Mouse (Mus musculus) erythroblast, embryonic 14.5 days (primary cell): ENCODE results near the gene Rabl6. TPM values are rescaled to one million over a fixed set of nuclear protein-coding genes. Genes with fewer than 3 reads are reported as not detected.

Source experiments
- H3K27me3 ChIP-seq: 2 replicates; pipeline ENCODE4 v1.6.1; 2012; ENCODE audit warnings: inconsistent platforms; ENCODE audit not compliant: control insufficient read depth
- H3K36me3 ChIP-seq: 2 replicates; pipeline ENCODE4 v1.6.1; 2012; ENCODE audit warnings: mild to moderate bottlenecking, inconsistent platforms; ENCODE audit not compliant: control insufficient read depth
- H3K4me1 ChIP-seq: 2 replicates; pipeline ENCODE4 v1.6.1; 2012; ENCODE audit warnings: inconsistent platforms; ENCODE audit not compliant: control insufficient read depth
- H3K4me3 ChIP-seq: replicated peaks from 2 replicates; pipeline ENCODE3; 2012; ENCODE audit warnings: moderate library complexity, mild to moderate bottlenecking, inconsistent platforms
- H3K9me3 ChIP-seq: 2 replicates; pipeline ENCODE4 v1.6.1; 2012; ENCODE audit warnings: low read length, inconsistent platforms, mixed read lengths; ENCODE audit not compliant: control insufficient read depth
- GATA1 ChIP-seq: IDR thresholded peaks from 2 replicates; pipeline ENCODE4 v1.6.1; 2012; ENCODE audit warnings: low read length, inconsistent platforms, mixed read lengths
- TAL1 ChIP-seq: IDR thresholded peaks from 3 replicates; pipeline ENCODE4 v1.6.1; 2012; ENCODE audit warnings: low read length, inconsistent platforms, mixed read lengths
- polyA plus RNA-seq: library from polyadenylated mRNA; stranded (reverse); fragments of >175 nt; gene quantifications from 2 replicates; pipeline ENCODE4 v1.2.3, GENCODE M21; 2012

Gene Rabl6
- polyA plus RNA-seq, 1 experiment: 4.6 TPM

DNA sequence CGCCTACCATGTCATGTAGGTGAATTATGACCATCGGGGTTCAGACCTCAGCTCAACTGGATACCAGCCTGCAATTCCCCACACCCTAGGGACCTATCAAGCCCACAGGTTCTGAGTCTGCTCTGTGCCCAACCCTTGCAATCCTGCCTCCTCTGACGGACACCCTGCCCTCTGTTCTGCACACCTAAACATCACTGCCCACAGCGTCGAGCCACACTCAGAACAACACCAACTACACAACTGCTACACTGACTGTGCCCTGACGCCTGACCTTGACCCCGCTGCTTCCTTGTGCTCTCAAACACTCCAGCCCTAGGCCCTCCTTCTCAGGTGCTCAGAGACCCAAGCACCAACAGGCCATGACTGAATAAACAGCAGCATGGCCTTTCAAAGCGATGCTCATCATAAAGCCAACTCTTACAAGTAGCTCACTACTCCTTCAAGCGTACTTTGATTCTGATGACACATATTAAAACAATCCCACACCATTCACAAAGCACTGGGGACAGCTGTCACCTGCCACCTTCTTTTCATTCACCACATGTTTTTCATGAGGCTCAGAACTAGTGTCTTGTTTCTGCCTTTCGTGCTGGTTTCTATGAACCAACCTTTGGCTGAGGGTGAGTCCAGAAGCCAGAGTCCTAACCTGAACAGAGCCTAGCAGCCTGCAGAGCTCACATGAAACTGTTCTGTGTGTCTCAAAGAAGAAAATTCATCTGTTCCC lies 66.5 kb downstream of the Rabl6 start:
- TF ChIP-seq TAL1 (no peak), GATA1 (no peak)
- Histone ChIP-seq H3K4me3 (no peak overlapping the region), H3K27me3 (no peaks in the 10 kb centered on the region), H3K9me3 (no peaks in the 10 kb centered on the region), H3K4me1 (peaks cover 37% of the 10 kb centered on the region), H3K36me3 (peaks cover 62% of the 10 kb centered on the region)

DNA sequence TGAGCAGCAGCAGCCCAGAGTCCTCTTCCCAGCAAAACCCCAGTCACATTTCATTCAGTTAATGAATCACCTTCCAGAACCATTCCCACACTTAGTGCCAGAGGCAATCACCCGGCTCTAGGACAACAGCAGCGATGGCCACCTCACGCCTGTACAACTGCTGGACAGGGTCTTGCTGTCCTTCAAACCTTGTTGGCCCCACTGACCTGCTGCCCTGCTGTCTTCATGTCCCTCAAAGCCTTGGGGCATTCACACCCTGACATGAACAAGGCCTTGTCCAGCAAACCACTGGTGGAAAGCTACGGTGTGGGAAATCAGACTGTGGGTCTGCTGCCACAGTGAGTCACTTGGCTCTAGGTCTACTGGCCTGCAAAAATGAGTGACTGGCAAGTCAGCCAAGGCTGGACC lies 67.8 kb downstream of the Rabl6 start:
- H3K9me3 ChIP-seq: no peaks in the 10 kb centered on the region
- H3K4me1 ChIP-seq: peaks cover 28% of the 10 kb centered on the region
- peaks cover 75% of the 10 kb centered on the region for H3K36me3 ChIP-seq
- H3K4me3 ChIP-seq: no peak overlapping the region
- no peaks in the 10 kb centered on the region for H3K27me3 ChIP-seq
- TF ChIP-seq TAL1 (no peak), GATA1 (no peak)

DNA sequence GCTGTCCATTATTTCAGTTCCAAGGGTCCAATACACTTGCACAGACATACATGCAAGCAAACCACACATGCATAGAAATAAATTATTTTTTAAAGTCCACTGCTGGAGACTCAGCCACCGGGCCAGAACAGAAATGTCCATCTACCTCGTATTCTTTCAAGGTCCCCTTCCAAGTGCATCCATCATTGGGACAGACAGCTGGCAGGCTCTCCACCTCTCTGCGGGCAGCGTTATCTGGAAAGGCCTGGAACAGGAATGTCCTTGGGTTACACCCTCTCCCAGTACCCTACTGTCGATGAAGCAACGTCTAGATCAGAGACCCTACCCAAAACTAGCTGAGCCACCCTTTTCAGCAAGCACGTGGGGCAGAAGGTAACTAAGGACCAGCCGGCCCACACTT lies 71.8 kb downstream of the Rabl6 start:
- H3K4me1 ChIP-seq: peaks cover 14% of the 10 kb centered on the region
- peaks cover 90% of the 10 kb centered on the region for H3K36me3 ChIP-seq
- H3K27me3 ChIP-seq: no peaks in the 10 kb centered on the region
- no peak overlapping the region for H3K4me3 ChIP-seq
- H3K9me3 ChIP-seq: no peaks in the 10 kb centered on the region
- TF ChIP-seq GATA1 (no peak), TAL1 (no peak)

DNA sequence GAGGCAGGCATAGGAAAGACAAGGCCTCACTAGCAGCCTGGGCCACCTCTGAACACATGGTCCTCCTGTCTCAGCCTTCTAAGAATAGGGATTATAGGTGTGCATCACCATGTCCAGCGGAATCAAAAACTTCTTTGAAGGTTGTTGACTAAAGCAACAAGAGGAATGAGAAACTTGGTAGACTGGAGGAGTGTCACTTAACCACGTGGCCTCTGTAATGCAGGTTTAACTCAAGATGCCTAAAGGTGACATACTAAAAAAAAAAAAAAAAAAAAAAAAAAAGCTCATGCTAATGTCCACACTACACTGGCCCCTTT lies 73.5 kb downstream of the Rabl6 start:
- Histone ChIP-seq H3K4me3 (no peak overlapping the region), H3K27me3 (no peaks in the 10 kb centered on the region), H3K36me3 (peaks cover 97% of the 10 kb centered on the region), H3K4me1 (peaks cover 13% of the 10 kb centered on the region), H3K9me3 (no peaks in the 10 kb centered on the region)
- TF ChIP-seq TAL1 (no peak), GATA1 (no peak)

DNA sequence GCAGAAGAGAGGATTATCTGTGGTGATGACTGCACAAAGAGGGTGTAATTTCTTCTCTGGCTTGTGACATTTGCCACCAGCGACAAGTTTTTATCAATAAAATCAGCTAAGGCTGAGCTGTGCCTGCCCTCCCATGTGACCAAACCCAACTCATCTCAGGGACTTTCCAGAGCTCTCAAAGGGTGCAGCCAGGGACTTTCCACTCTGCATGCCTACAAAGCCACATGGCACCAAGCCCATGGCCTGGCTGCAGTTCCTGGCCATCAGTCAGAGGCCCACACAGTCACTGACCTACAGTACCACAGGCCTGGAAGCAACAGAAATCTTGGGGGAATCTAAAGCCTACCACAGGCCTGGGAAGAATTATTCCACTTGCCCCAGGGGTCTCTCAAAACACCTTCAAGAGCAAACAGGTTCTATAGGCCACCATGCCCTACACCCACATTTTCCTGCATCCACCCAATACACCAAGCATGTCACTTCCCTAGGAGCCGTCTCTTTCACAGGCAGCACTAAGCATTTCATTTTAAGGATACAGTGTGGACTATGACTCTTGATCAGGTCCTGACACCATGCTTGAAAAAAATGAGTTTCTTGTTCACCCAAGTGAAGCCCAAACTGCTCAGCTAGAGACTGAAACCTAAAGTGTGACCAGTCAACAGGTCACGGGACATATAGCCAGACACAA lies 74.0 kb downstream of the Rabl6 start:
- H3K9me3 ChIP-seq: no peaks in the 10 kb centered on the region
- peaks cover 97% of the 10 kb centered on the region for H3K36me3 ChIP-seq

DNA sequence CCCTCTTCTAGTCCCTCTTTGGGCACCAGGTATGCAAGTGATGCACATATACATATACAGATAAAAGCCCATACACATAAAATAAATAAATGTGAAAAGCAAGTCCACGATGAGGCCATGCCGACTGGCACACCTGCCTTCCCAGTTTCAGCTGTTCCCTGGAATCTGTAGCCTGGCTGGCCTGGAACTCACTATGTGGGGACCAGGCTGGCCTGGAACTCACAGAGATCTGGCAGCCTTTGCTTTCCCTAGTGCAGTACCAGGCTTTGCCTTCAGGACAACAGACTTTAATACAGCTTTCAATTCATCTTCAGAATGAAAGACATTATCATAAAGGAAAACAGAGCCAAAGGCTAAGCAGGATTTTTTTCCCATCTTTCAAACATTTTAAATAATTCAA lies 74.6 kb downstream of the Rabl6 start:
- H3K9me3 ChIP-seq: no peaks in the 10 kb centered on the region
- no peak for TF ChIP-seq GATA1
- no peak for TF ChIP-seq TAL1
- no peak overlapping the region for H3K4me3 ChIP-seq
- peaks cover 11% of the 10 kb centered on the region for H3K4me1 ChIP-seq
- peaks cover 97% of the 10 kb centered on the region for H3K36me3 ChIP-seq
- H3K27me3 ChIP-seq: no peaks in the 10 kb centered on the region

More for the DNA sequence above, 74.0 kb downstream of the Rabl6 start:
- Histone ChIP-seq H3K4me3 (no peak overlapping the region), H3K27me3 (no peaks in the 10 kb centered on the region), H3K4me1 (peaks cover 11% of the 10 kb centered on the region)
- TF ChIP-seq TAL1: no peak
- no peak for TF ChIP-seq GATA1

Other genes starting within 250 kb of the Rabl6 start
- 0.04 and 0.17 TPM in 2 replicates for gene Uap1l1, start 242.8 kb downstream of the Rabl6 start, polyA plus RNA-seq
- gene Sapcd2, start 236.2 kb downstream of the Rabl6 start, polyA plus RNA-seq: 10.3 and 12.6 TPM in 2 replicates
- not detected in 2 replicates for gene Entpd2, start 212.6 kb downstream of the Rabl6 start, polyA plus RNA-seq
- gene Npdc1, start 209.2 kb downstream of the Rabl6 start, polyA plus RNA-seq: 0.19 TPM in 1 of 2 replicates, not detected in the other
- gene Fut7, start 185.3 kb downstream of the Rabl6 start, polyA plus RNA-seq: 0.06 TPM in 1 of 2 replicates, not detected in the other
- gene Abca2, start 179.8 kb downstream of the Rabl6 start, polyA plus RNA-seq: 0.09 and 0.11 TPM in 2 replicates
- gene Clic3, start 151.7 kb downstream of the Rabl6 start, polyA plus RNA-seq: not detected in 2 replicates
- 1.0 and 1.1 TPM in 2 replicates for gene Paxx, start 147.4 kb downstream of the Rabl6 start, polyA plus RNA-seq
- not detected in 2 replicates for gene Ptgds, start 138.5 kb downstream of the Rabl6 start, polyA plus RNA-seq
- not detected in 2 replicates for gene Lcn12, start 114.6 kb downstream of the Rabl6 start, polyA plus RNA-seq
- gene Fbxw5, start 107.8 kb downstream of the Rabl6 start, polyA plus RNA-seq: 3.9 and 4.7 TPM in 2 replicates
- not detected in 2 replicates for gene C8g, start 106.8 kb downstream of the Rabl6 start, polyA plus RNA-seq
- gene Traf2, start 61.6 kb downstream of the Rabl6 start, polyA plus RNA-seq: 0.84 and 0.95 TPM in 2 replicates
- 168 and 190 TPM in 2 replicates for gene Edf1, start 50.7 kb downstream of the Rabl6 start, polyA plus RNA-seq
- gene Mamdc4, start 33.7 kb downstream of the Rabl6 start, polyA plus RNA-seq: 0.09 and 0.38 TPM in 2 replicates
- gene Phpt1, start 33.3 kb downstream of the Rabl6 start, polyA plus RNA-seq: 0.21 and 0.30 TPM in 2 replicates
- 0.01 TPM in 1 of 2 replicates, not detected in the other for gene Ajm1, start 26.8 kb downstream of the Rabl6 start, polyA plus RNA-seq
- not detected in 2 replicates for gene Ccdc183, start 9.2 kb upstream of the Rabl6 start, polyA plus RNA-seq
- gene Tmem141, start 13.5 kb upstream of the Rabl6 start, polyA plus RNA-seq: 0.15 TPM in 1 of 2 replicates, not detected in the other
- gene Fcna, start 19.5 kb upstream of the Rabl6 start, polyA plus RNA-seq: 0.80 and 0.94 TPM in 2 replicates
- gene Lcn8, start 44.6 kb upstream of the Rabl6 start, polyA plus RNA-seq: not detected in 2 replicates
- not detected in 2 replicates for gene Lcn5, start 49.4 kb upstream of the Rabl6 start, polyA plus RNA-seq
- not detected in 2 replicates for gene Lcn6, start 68.3 kb upstream of the Rabl6 start, polyA plus RNA-seq
- not detected in 2 replicates for gene Lcn10, start 74.2 kb upstream of the Rabl6 start, polyA plus RNA-seq
- gene Obp2a, start 91.5 kb upstream of the Rabl6 start, polyA plus RNA-seq: not detected in 2 replicates
- 0.37 and 0.53 TPM in 2 replicates for gene Bmyc, start 98.2 kb upstream of the Rabl6 start, polyA plus RNA-seq
- gene Obp2b, start 128.5 kb upstream of the Rabl6 start, polyA plus RNA-seq: not detected in 2 replicates
- not detected in 2 replicates for gene Lcn3, start 157.0 kb upstream of the Rabl6 start, polyA plus RNA-seq
- gene Lcn11, start 168.5 kb upstream of the Rabl6 start, polyA plus RNA-seq: not detected in 2 replicates
- not detected in 2 replicates for gene Gm13539, start 173.7 kb upstream of the Rabl6 start, polyA plus RNA-seq
- gene Glt6d1, start 207.3 kb upstream of the Rabl6 start, polyA plus RNA-seq: not detected in 2 replicates
- not detected in 2 replicates for gene Lcn9, start 214.6 kb upstream of the Rabl6 start, polyA plus RNA-seq
- not detected in 2 replicates for gene Sohlh1, start 238.7 kb upstream of the Rabl6 start, polyA plus RNA-seq